Mouse (Mus musculus) limb, embryonic 11.5 days (tissue): ENCODE results near the gene Pitpna. TPM values are rescaled to one million over a fixed set of nuclear protein-coding genes. Genes with fewer than 3 reads are reported as not detected.
A peak's percentile ranks its signal among the peaks of the same experiment; 100 is the strongest.
"Not testable (repeated sequence)": the region's sequence is repeated elsewhere in the genome, so short reads cannot be mapped to it uniquely, and the experiment has no call there.

Experiments used
- ATAC-seq: fragments of 200-750 bp; cut with Nextera tagmentation; 2 replicates; pipeline ENCODE4 v1.8.0; 2017; ENCODE audit warnings: low read depth; ENCODE audit not compliant: insufficient number of reproducible peaks, low FRiP score, low TSS enrichment
- DNase-seq: peaks from one replicate; pipeline ENCODE4 v3.0.0-alpha.2; 2015; ENCODE audit warnings: low spot score
- H3K27ac ChIP-seq: fragments of 300-500 bp; sonication (generic); replicated peaks from 2 replicates; pipeline ENCODE4 v1.5.1; 2014; ENCODE audit warnings: low read depth, mild to moderate bottlenecking, low read length
- H3K27me3 ChIP-seq: fragments of 300-500 bp; sonication (generic); 2 replicates; pipeline ENCODE4 v1.6.1; 2014; ENCODE audit warnings: mild to moderate bottlenecking, low read length, mixed read lengths; ENCODE audit not compliant: control insufficient read depth, insufficient read depth
- H3K36me3 ChIP-seq: fragments of 300-500 bp; sonication (generic); 2 replicates; pipeline ENCODE4 v1.6.1; 2014; ENCODE audit warnings: mild to moderate bottlenecking, low read length, moderate library complexity, mixed read lengths; ENCODE audit not compliant: control insufficient read depth, insufficient read depth
- H3K4me1 ChIP-seq: fragments of 300-500 bp; sonication (generic); 2 replicates; pipeline ENCODE4 v1.6.1; 2014; ENCODE audit warnings: low read length, mixed read lengths; ENCODE audit not compliant: control insufficient read depth, insufficient read depth
- H3K4me2 ChIP-seq: fragments of 300-500 bp; sonication (generic); 2 replicates; pipeline ENCODE4 v1.6.1; 2014; ENCODE audit warnings: low read depth, mild to moderate bottlenecking, moderate library complexity; ENCODE audit not compliant: severe bottlenecking
- H3K4me3 ChIP-seq: fragments of 300-500 bp; sonication (generic); 2 replicates; pipeline ENCODE4 v1.5.1; 2014; ENCODE audit warnings: low read depth, low read length
- H3K9ac ChIP-seq: fragments of 300-500 bp; sonication (generic); 2 replicates; pipeline ENCODE4 v1.6.1; 2014; ENCODE audit warnings: mild to moderate bottlenecking, low read length
- H3K9me3 ChIP-seq: fragments of 300-500 bp; sonication (generic); 2 replicates; pipeline ENCODE4 v1.6.1; 2016; ENCODE audit warnings: low read length; ENCODE audit not compliant: control insufficient read depth
- WGBS: fragments of 180-500 bp; shearing (Covaris S2); extraction: QIAGEN DNeasy Blood & Tissue Kit; methylation state at CpG from one replicate; pipeline ENCODE4 v1.1.7; 2014; 5-methylcytosine and 5-hydroxymethylcytosine counted together
- polyA plus RNA-seq: library from polyadenylated mRNA; unstranded; fragments of >200 nt; fragmentation: Nextera tagmentation; extraction: Ambion mirVana; gene quantifications from 2 replicates; pipeline ENCODE4 v1.2.1, GENCODE M21; 2014

The Pitpna gene
- polyA plus RNA-seq, 1 experiment from 2014 or later: 67.3 TPM

DNA sequence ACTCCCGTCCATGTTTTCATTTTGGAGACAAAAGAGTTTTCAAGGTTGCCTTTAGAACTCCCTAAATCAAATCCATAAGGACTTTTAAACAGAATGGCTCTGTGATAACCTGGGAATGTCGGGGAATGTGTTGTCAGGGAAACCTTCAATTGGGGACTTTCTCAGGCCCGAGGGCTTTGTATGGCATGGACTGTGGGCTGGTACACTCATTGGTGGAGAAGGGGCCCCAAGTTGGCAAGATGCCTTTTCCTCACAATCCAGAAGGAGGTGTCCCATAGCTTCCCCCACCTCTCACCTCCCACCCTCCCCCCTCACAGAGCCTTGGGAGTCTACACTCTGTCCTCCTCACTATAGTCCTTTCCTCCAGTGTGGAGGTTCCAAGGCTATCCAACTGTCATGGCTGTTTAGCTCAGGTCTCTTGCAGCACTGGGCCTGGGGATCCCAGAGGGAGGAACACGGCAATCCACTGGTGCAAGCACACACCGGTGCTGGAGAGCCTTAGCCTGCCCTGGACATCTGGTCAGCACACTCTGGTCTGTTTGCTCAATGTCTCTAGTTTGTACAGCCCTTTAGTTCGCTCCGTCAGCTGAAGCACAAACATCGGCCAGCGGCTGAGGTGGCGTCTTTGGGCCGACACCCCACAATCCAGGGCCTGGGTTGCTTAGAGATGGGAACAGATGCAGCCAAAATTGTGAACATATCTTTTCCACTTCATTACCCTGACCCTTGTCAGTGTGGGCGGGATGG lies 37.5 kb upstream of the Pitpna start:
- Histone ChIP-seq H3K9me3 (no peaks in the 10 kb centered on the region), H3K9ac (no peak overlapping the region), H3K4me3 (no peak overlapping the region), H3K27me3 (no peaks in the 10 kb centered on the region), H3K4me2 (no peak overlapping the region), H3K4me1 (peaks cover 5% of the 10 kb centered on the region), H3K36me3 (no peaks in the 10 kb centered on the region), H3K27ac (no peak overlapping the region)
- no peak for DNase-seq
- WGBS: 75% methylated on average over 12 of the region's 12 CpGs
- no peak for ATAC-seq

DNA sequence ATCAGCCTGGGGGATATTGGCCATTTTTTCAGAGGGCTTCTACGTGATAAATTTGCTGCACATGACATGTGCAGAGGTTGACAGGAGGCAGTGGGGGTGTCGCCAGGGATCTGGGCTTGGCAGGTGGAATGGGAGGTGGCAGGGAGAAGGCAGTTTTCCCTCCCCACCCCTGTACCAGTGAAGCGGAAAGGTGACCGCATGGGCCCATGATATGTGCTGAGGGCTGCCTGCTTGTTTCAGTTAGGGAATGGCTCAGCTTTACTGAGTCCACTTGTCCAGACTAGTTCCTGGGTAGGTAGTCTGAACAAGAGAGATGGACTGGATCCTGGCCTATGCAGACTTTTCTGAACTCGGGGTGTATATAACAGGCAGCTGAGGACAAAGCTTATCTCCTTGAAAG lies 36.6 kb upstream of the Pitpna start:
- no peak for DNase-seq
- Histone ChIP-seq H3K9ac (no peak overlapping the region), H3K36me3 (no peaks in the 10 kb centered on the region), H3K27me3 (no peaks in the 10 kb centered on the region), H3K9me3 (no peaks in the 10 kb centered on the region), H3K4me3 (no peak overlapping the region), H3K4me2 (no peak overlapping the region), H3K27ac (no peak overlapping the region), H3K4me1 (peaks cover 5% of the 10 kb centered on the region)
- WGBS: 89% methylated on average over 5 of the region's 5 CpGs
- ATAC-seq: no peak

DNA sequence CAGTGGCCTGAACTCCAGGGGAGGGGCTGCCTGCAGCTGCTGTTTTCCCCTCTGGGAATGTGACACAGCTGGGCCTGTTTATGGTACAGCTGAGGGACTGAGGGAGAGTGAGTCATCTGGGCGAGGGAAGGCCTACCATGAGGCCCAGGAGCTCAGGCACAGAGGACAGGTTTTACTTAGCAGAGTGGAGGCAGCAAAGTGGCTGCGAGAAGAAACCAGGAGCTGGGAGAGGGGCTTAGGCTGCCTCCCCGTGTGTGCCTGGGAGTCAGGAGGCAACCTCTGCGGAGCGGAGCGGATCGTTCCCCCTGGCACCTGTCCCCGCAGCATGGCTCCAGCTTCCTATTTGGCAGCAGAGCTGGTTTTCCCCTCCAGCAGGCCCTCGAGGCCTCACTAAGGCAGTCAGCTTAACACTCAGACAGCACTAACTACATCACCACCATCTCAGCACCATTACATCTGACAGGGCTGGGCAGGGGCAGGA lies 35.9 kb upstream of the Pitpna start:
- H3K36me3 ChIP-seq: no peaks in the 10 kb centered on the region
- H3K27me3 ChIP-seq: no peaks in the 10 kb centered on the region
- H3K9ac ChIP-seq: no peak overlapping the region
- WGBS: 67% methylated on average over 9 of the region's 9 CpGs
- no peaks in the 10 kb centered on the region for H3K9me3 ChIP-seq
- no peak overlapping the region for H3K4me2 ChIP-seq
- H3K27ac ChIP-seq: peak overlapping the region; percentile 37; the same call in 1 of the 2 replicates
- ATAC-seq: no peak
- no peak overlapping the region for H3K4me3 ChIP-seq
- H3K4me1 ChIP-seq: peaks cover 5% of the 10 kb centered on the region
- DNase-seq: no peak

- ATAC-seq (no peak), DNase-seq (no peak)
- Histone ChIP-seq H3K9ac (no peak overlapping the region), H3K9me3 (no peaks in the 10 kb centered on the region), H3K4me2 (no peak overlapping the region), H3K27ac (no peak overlapping the region), H3K36me3 (no peaks in the 10 kb centered on the region), H3K4me1 (peaks cover 5% of the 10 kb centered on the region), H3K4me3 (no peak overlapping the region), H3K27me3 (no peaks in the 10 kb centered on the region)
- 47% methylated on average over 7 of the region's 7 CpGs for whole genome bisulfite sequencing
Measured at GRCm38 (mm10) chr11:75552906-75553482, 34.9 kb upstream of the Pitpna start.

DNA sequence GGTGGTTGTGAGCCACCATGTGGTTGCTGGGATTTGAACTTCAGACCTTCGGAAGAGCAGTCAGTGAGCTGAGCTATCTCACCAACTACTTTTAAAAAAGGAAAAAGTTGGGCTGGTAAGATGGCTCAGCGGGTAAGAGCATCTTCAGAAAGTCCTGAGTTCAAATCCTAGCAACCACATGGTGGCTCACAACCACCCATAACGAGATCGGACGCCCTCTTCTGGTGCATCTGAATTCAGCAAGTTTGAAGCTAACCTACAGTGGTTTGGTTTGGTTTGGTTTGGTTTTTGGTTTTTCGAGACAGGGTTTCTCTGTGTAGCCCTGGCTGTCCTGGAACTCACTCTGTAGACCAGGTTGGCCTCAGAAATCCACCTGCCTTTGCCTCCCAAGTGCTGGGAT lies 31.9 kb upstream of the Pitpna start:
- H3K36me3 ChIP-seq, H3K4me1 ChIP-seq, H3K9me3 ChIP-seq, H3K4me3 ChIP-seq, ATAC-seq, H3K27me3 ChIP-seq, H3K27ac ChIP-seq, DNase-seq, H3K9ac ChIP-seq, H3K4me2 ChIP-seq: not testable (repeated sequence)
- 92% methylated on average over 6 of the region's 6 CpGs for WGBS

DNA sequence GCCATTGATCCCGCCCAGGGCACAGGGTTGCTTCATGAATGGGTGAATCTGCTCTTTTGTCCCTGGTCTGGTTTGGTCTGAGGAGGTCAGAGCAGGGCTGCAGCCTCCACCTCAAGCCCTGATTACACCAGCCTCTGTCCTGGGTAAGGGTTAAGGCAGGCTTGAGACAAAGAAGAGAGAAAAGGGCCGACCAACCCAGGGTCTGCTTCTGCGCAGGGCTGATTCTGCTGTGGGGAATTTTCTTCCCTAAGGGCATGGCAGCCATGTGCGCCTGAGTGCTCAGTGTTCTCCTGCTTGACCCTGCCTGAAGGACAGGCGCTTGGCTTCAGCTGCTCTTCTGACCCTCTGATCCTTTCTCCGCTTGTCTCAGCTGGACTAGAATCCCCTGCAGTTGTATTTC lies 30.8 kb upstream of the Pitpna start:
- DNase-seq: no peak
- Histone ChIP-seq H3K4me2 (no peak overlapping the region), H3K27ac (no peak overlapping the region), H3K9me3 (no peaks in the 10 kb centered on the region), H3K4me1 (peaks cover 4% of the 10 kb centered on the region), H3K9ac (no peak overlapping the region), H3K36me3 (no peaks in the 10 kb centered on the region), H3K4me3 (no peak overlapping the region), H3K27me3 (no peaks in the 10 kb centered on the region)
- ATAC-seq: no peak
- 88% methylated on average over 6 of the region's 6 CpGs for WGBS

DNA sequence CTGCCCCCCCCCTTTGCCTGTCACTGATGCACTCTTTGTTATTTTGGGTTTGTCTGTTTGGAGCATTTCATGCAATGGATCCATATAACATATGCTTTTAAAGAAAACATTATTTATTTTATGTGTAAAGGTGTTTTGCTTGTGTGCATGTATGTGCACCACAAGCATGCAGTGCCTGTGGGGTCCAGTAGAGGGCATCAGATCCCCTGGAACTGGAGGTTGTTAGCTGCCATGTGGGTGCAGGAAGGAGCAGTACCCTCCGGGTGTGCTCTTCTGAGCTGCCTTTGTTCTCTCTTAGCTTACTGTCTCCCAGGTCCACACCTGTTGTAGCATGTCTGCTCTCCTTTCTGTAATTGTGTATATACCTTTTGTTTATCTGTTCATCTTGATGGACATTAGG lies 29.8 kb upstream of the Pitpna start:
- no peaks in the 10 kb centered on the region for H3K27me3 ChIP-seq
- no peak overlapping the region for H3K4me3 ChIP-seq
- H3K9me3 ChIP-seq: no peaks in the 10 kb centered on the region
- no peaks in the 10 kb centered on the region for H3K4me1 ChIP-seq
- no peak overlapping the region for H3K9ac ChIP-seq
- DNase-seq (no peak), ATAC-seq (no peak)
- no peak overlapping the region for H3K27ac ChIP-seq
- no peak overlapping the region for H3K4me2 ChIP-seq
- 100% methylated on average over 1 of the region's 1 CpGs for WGBS
- H3K36me3 ChIP-seq: no peaks in the 10 kb centered on the region

- H3K4me3 ChIP-seq: no peak overlapping the region
- H3K4me1 ChIP-seq: no peaks in the 10 kb centered on the region
- no peak for ATAC-seq
- H3K9me3 ChIP-seq: no peaks in the 10 kb centered on the region
- no peak overlapping the region for H3K9ac ChIP-seq
- H3K27ac ChIP-seq: no peak overlapping the region
- H3K36me3 ChIP-seq: no peaks in the 10 kb centered on the region
- H3K27me3 ChIP-seq: no peaks in the 10 kb centered on the region
- no peak for DNase-seq
- 90% methylated on average over 8 of the region's 8 CpGs for WGBS
- H3K4me2 ChIP-seq: no peak overlapping the region
Measured at GRCm38 (mm10) chr11:75559870-75560504, 27.9 kb upstream of the Pitpna start.
